Mouse (Mus musculus): ENCODE results near the gene Lyrm9.

GRCm38 (mm10) chr11:78830180-78830579 is 3.8 kb downstream of the Lyrm9 start:
- no peak for TF ChIP-seq POLR2A (IDR thresholded peaks at IDR 0.05; ENCODE audit: extremely low read depth, insufficient read depth, low read length)
- no peak for TF ChIP-seq CTCF (IDR thresholded peaks at IDR 0.05; ENCODE audit: low read depth, low read length)
